Mouse (Mus musculus) liver, embryonic 14.5 days (tissue): Measurements from ENCODE around the gene Rgs9.

ENCODE experiments used
- CTCF ChIP-seq: IDR thresholded peaks from 2 replicates; pipeline ENCODE4 v1.5.1; 2016; ENCODE audit warnings: antibody characterized with exemption, low read depth, control low read depth
- EP300 ChIP-seq: IDR thresholded peaks from 2 replicates; pipeline ENCODE4 v1.6.1; 2016; ENCODE audit warnings: antibody characterized with exemption, low read depth

GRCm38 (mm10) chr11:109284811-109285210 is 13.1 kb downstream of the Rgs9 start:
- TF ChIP-seq EP300 (no peak), CTCF (no peak)
